Mouse (Mus musculus) limb, embryonic 14.5 days (tissue): ENCODE data around the gene Lst1. TPM values are rescaled to one million over a fixed set of nuclear protein-coding genes. Genes with fewer than 3 reads are reported as not detected.
A peak's percentile ranks its signal among the peaks of the same experiment; 100 is the strongest.

Experiments used
- ATAC-seq: fragments of 200-750 bp; cut with Nextera tagmentation; 2 replicates; pipeline ENCODE4 v1.8.0; 2017; ENCODE audit warnings: low read depth, moderate number of reproducible peaks, moderate TSS enrichment; ENCODE audit not compliant: low FRiP score
- DNase-seq: peaks from one replicate; pipeline ENCODE4 v3.0.0-alpha.2; 2015; ENCODE audit warnings: low spot score
- H3K27ac ChIP-seq: fragments of 300-500 bp; sonication (generic); replicated peaks from 2 replicates; pipeline ENCODE4 v1.5.1; 2014; ENCODE audit warnings: low read depth, mild to moderate bottlenecking, low read length, moderate library complexity, mixed read lengths
- H3K27me3 ChIP-seq: fragments of 300-500 bp; sonication (generic); 2 replicates; pipeline ENCODE4 v1.6.1; 2014; ENCODE audit warnings: low read length, mixed read lengths; ENCODE audit not compliant: control insufficient read depth, insufficient read depth
- H3K36me3 ChIP-seq: fragments of 300-500 bp; sonication (generic); 2 replicates; pipeline ENCODE4 v1.6.1; 2014; ENCODE audit warnings: mild to moderate bottlenecking, low read length, moderate library complexity, mixed read lengths; ENCODE audit not compliant: control insufficient read depth, insufficient read depth
- H3K4me1 ChIP-seq: fragments of 300-500 bp; sonication (generic); 2 replicates; pipeline ENCODE4 v1.6.1; 2014; ENCODE audit warnings: antibody characterized with exemption, low read length, mixed read lengths; ENCODE audit not compliant: control insufficient read depth, insufficient read depth
- H3K4me2 ChIP-seq: fragments of 300-500 bp; sonication (generic); replicated peaks from 2 replicates; pipeline ENCODE4 v1.6.1; 2014; ENCODE audit warnings: low read depth, mild to moderate bottlenecking, low read length, moderate library complexity; ENCODE audit not compliant: severe bottlenecking
- H3K4me3 ChIP-seq: fragments of 300-500 bp; sonication (generic); replicated peaks from 2 replicates; pipeline ENCODE4 v1.5.1; 2014; ENCODE audit warnings: low read length
- H3K9ac ChIP-seq: fragments of 300-500 bp; sonication (generic); 2 replicates; pipeline ENCODE4 v1.6.1; 2014; ENCODE audit warnings: mild to moderate bottlenecking, low read depth, low read length, moderate library complexity; ENCODE audit not compliant: severe bottlenecking
- H3K9me3 ChIP-seq: fragments of 300-500 bp; sonication (generic); 2 replicates; pipeline ENCODE4 v1.6.1; 2016; ENCODE audit warnings: low read length; ENCODE audit not compliant: control insufficient read depth
- POLR2A ChIP-seq: fragments of 200-500 bp; IDR thresholded peaks from 2 replicates; pipeline ENCODE4 v1.8.0; 2012; ENCODE audit warnings: inconsistent platforms, mild to moderate bottlenecking, moderate library complexity, borderline replicate concordance; ENCODE audit not compliant: insufficient read depth, insufficient read length; ENCODE audit errors: extremely low read depth
- WGBS: fragments of 180-500 bp; shearing (Covaris S2); extraction: QIAGEN DNeasy Blood & Tissue Kit; methylation state at CpG from one replicate; pipeline ENCODE4 v1.1.7; 2014; 5-methylcytosine and 5-hydroxymethylcytosine counted together
- polyA plus RNA-seq, 2 experiments: library from polyadenylated mRNA; depleted of rRNA in 1 of 2; stranded (reverse) in 1 of 2; unstranded in 1 of 2; fragments of >200 nt; fragmentation: Nextera tagmentation in 1 of 2; extraction: Ambion mirVana in 1 of 2; gene quantifications; 2 replicates each; pipeline versions ENCODE4 v1.2.1 to v1.2.3; 2012 to 2014

Gene Lst1
- polyA plus RNA-seq, 2 experiments, result 21.8 to 29.2 TPM

DNA sequence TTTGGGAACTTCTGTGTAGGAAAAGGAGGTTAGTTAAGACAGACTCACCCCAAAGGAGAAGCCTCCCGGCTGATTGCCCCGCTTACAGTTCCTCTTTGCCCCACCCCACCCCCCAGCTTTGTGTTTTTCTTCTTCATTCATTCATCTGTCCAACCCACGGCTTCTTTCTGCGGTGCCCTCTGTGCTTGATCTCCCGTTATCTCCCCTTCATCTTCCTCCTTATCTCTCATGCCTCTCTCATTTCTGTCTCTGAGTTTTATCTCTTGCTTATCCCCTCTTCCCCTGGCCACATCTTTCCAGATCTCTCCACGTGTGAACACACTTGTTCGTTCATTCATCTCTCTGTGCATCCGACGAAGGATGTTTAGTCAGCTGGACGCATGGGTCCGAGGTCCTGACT lies 12.9 kb upstream of the Lst1 start:
- no peak overlapping the region for H3K4me3 ChIP-seq

DNA sequence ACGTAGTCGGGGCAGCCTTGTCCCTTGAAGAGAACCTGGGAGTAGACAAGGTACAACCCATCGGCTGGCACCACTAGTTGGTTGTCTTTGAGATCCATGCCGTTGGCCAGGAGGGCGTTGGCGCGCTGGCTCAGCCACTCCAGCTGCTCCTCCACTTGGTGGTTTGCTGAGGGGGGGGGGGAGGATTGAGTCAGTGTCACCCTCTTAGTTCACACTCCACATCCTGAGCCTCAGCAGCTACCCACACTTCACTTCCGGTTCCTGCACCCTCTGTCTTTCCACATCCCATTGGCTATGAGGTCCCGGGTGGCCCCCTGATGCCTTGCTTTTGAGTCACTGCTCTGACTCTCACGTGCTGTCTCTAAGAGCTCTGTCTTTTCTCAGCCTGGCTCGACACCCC lies 12.2 kb upstream of the Lst1 start:
- Histone ChIP-seq H3K36me3 (no peaks in the 10 kb centered on the region), H3K9ac (no peak overlapping the region), H3K27me3 (peaks cover 13% of the 10 kb centered on the region), H3K9me3 (no peaks in the 10 kb centered on the region), H3K4me2 (no peak overlapping the region), H3K4me1 (peaks cover 2% of the 10 kb centered on the region; the same call in 1 of the 2 replicates), H3K4me3 (no peak overlapping the region), H3K27ac (no peak overlapping the region)
- no peak for TF ChIP-seq POLR2A
- ATAC-seq (no peak), DNase-seq (no peak)
- 79% methylated on average over 11 of the region's 11 CpGs for WGBS

More for the DNA sequence above, 12.9 kb upstream of the Lst1 start:
- no peak for TF ChIP-seq POLR2A
- Histone ChIP-seq H3K36me3 (no peaks in the 10 kb centered on the region), H3K27ac (no peak overlapping the region), H3K4me2 (no peak overlapping the region), H3K9ac (no peak overlapping the region), H3K9me3 (no peaks in the 10 kb centered on the region), H3K27me3 (peaks cover 6% of the 10 kb centered on the region), H3K4me1 (no peaks in the 10 kb centered on the region)
- ATAC-seq, result no peak
- 74% methylated on average over 11 of the region's 11 CpGs for WGBS
- DNase-seq, result no peak

DNA sequence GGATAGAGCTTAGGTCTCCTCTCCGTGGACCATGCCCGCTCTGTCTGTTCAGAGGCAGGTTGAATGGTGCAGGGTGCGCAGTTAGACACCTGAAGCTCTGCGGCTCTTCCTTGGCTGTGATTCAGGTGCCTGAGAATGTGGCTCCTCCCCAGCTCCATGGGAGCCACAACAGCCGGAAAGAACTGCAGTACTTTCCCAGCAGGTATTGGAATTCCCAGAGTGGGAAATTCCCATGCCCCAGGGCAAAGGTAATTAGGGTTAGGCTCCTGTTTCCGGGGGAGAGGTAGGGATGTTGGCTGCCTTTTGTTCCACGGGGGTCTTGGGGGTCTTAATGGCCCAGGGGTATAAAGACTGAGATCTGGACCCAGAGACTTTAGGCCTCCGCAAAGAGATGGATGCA lies 10.7 kb upstream of the Lst1 start:
- WGBS, result 22% methylated on average over 8 of the region's 8 CpGs
- no peak for TF ChIP-seq POLR2A
- no peak for ATAC-seq
- Histone ChIP-seq H3K27me3 (peaks cover 21% of the 10 kb centered on the region), H3K27ac (no peak overlapping the region), H3K9ac (no peak overlapping the region), H3K4me2 (no peak overlapping the region), H3K9me3 (no peaks in the 10 kb centered on the region), H3K4me3 (no peak overlapping the region), H3K36me3 (no peaks in the 10 kb centered on the region), H3K4me1 (peaks cover 4% of the 10 kb centered on the region; the same call in 1 of the 2 replicates)
- no peak for DNase-seq

DNA sequence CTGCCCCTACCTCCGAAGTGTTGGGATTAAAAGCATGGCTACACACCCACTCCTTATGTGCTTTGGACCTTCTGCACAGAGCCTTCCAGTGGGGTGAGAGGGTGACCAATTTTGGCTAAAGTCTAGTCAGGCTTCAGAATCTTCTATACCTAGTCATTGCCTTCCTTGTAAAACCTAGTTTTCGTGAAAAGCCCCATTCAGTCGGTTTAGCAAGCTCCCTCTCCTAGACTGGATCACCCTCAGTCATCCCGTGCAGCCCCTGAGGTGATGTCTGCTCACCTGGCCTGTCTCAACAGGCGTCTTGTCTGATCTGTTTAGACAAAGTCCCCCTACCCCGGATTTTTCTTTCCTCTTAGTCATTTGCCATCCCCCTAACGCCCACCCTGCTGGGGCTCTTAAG lies 9.8 kb upstream of the Lst1 start:
- H3K9ac ChIP-seq, result no peak overlapping the region
- no peaks in the 10 kb centered on the region for H3K9me3 ChIP-seq
- 53% methylated on average over 7 of the region's 7 CpGs for WGBS
- H3K4me2 ChIP-seq, result no peak overlapping the region
- H3K4me1 ChIP-seq, result peaks cover 4% of the 10 kb centered on the region; the same call in 1 of the 2 replicates
- H3K4me3 ChIP-seq, result no peak overlapping the region
- TF ChIP-seq POLR2A, result no peak
- no peaks in the 10 kb centered on the region for H3K36me3 ChIP-seq
- no peak for DNase-seq
- H3K27ac ChIP-seq, result no peak overlapping the region
- H3K27me3 ChIP-seq, result peaks cover 21% of the 10 kb centered on the region
- ATAC-seq, result no peak

DNA sequence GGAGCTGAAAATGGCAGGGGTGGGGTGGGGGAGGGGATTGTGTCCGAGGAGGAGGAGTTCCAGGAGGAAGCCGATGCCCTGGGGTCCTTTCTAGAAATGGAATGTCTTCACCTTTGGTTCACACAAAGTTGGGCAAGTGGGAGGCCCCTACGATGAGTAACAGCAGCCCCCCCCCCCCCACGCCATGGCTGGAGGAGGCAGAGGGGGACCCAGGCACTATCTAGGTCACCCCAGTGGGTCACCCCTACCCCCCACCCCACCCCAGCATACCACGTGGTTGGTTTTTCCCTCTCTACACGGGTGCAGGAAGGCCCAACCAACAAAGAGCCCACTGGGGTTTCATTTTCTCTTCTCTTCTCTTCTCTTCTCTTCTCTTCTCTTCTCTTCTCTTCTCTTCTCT lies 8.9 kb upstream of the Lst1 start:
- ATAC-seq (no peak), DNase-seq (no peak)
- WGBS, result 33% methylated on average over 4 of the region's 6 CpGs
- Histone ChIP-seq H3K4me3 (no peak overlapping the region), H3K27me3 (peaks cover 21% of the 10 kb centered on the region), H3K36me3 (no peaks in the 10 kb centered on the region), H3K4me1 (peaks cover 4% of the 10 kb centered on the region; the same call in 1 of the 2 replicates), H3K9me3 (no peaks in the 10 kb centered on the region), H3K4me2 (no peak overlapping the region), H3K27ac (no peak overlapping the region), H3K9ac (no peak overlapping the region)
- no peak for TF ChIP-seq POLR2A

DNA sequence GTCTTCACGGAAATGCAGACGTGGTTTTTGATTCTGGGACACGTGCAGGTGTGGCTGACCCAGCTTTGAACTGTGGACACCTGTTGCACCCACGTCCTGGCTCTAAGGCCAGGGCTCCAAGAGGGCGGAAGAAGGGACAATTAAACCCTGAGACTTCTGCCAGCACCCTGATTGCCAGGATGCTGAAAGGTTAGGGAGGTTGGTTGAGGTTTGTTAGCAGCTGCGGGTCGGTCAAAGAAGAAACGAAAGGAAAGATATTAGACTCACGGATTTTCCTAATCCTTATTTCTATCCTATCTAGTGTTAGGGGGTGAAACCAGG lies 8.0 kb upstream of the Lst1 start:
- ATAC-seq, result no peak
- Histone ChIP-seq H3K4me2 (peak overlapping the region; percentile 62), H3K9ac (no peak overlapping the region), H3K27me3 (peaks cover 21% of the 10 kb centered on the region), H3K4me1 (peaks cover 4% of the 10 kb centered on the region; the same call in 1 of the 2 replicates), H3K4me3 (peak overlapping the region; percentile 40), H3K9me3 (no peaks in the 10 kb centered on the region), H3K36me3 (no peaks in the 10 kb centered on the region), H3K27ac (no peak overlapping the region)
- TF ChIP-seq POLR2A, result no peak
- no peak for DNase-seq
- WGBS, result 31% methylated on average over 9 of the region's 9 CpGs
